Mouse (Mus musculus) hindbrain, postnatal 0 days (tissue): ENCODE data around the gene Rtn3. TPM values are rescaled to one million over a fixed set of nuclear protein-coding genes. Genes with fewer than 3 reads are reported as not detected.

Source experiments
- ATAC-seq: fragments of 200-750 bp; cut with Nextera tagmentation; 2 replicates; pipeline ENCODE4 v1.8.0; 2017; ENCODE audit warnings: mild to moderate bottlenecking, moderate TSS enrichment, moderate library complexity
- DNase-seq: peaks from one replicate; pipeline ENCODE4 v3.0.0-alpha.2; 2015; ENCODE audit warnings: low spot score
- H3K27ac ChIP-seq: fragments of 300-500 bp; sonication (generic); 2 replicates; pipeline ENCODE4 v1.5.1; 2014; ENCODE audit warnings: mild to moderate bottlenecking
- H3K27me3 ChIP-seq: fragments of 300-500 bp; sonication (generic); 2 replicates; pipeline ENCODE4 v1.6.1; 2014; ENCODE audit warnings: low read length, mixed read lengths; ENCODE audit not compliant: insufficient read depth
- H3K36me3 ChIP-seq: fragments of 300-500 bp; sonication (generic); 2 replicates; pipeline ENCODE4 v1.6.1; 2014; ENCODE audit warnings: low read length, mixed read lengths; ENCODE audit not compliant: insufficient read depth
- H3K4me1 ChIP-seq: fragments of 300-500 bp; sonication (generic); 2 replicates; pipeline ENCODE4 v1.6.1; 2014; ENCODE audit warnings: antibody characterized with exemption, low read length, mixed read lengths; ENCODE audit not compliant: insufficient read depth
- H3K4me2 ChIP-seq: fragments of 300-500 bp; sonication (generic); 2 replicates; pipeline ENCODE4 v1.6.1; 2014; ENCODE audit warnings: low read depth, mild to moderate bottlenecking, low read length, moderate library complexity, mixed read lengths
- H3K4me3 ChIP-seq: fragments of 300-500 bp; sonication (generic); 2 replicates; pipeline ENCODE4 v1.5.1; 2014; ENCODE audit warnings: low read length
- H3K9ac ChIP-seq: fragments of 300-500 bp; sonication (generic); replicated peaks from 2 replicates; pipeline ENCODE4 v1.6.1; 2014; ENCODE audit warnings: mild to moderate bottlenecking, low read length, moderate library complexity, mixed read lengths
- H3K9me3 ChIP-seq: fragments of 300-500 bp; sonication (generic); 2 replicates; pipeline ENCODE4 v1.6.1; 2016; ENCODE audit warnings: low read length, mixed read lengths
- CTCF ChIP-seq: IDR thresholded peaks from 2 replicates; pipeline ENCODE4 v1.5.1; 2016; ENCODE audit warnings: antibody characterized with exemption, control low read depth, low read depth
- WGBS: fragments of 180-500 bp; shearing (Covaris S2); extraction: QIAGEN DNeasy Blood & Tissue Kit; methylation state at CpG from one replicate; pipeline ENCODE4 v1.1.7; 2014; 5-methylcytosine and 5-hydroxymethylcytosine counted together
- polyA plus RNA-seq: library from polyadenylated mRNA; unstranded; fragments of >200 nt; fragmentation: Nextera tagmentation; extraction: Ambion mirVana; gene quantifications from 2 replicates; pipeline ENCODE4 v1.2.1, GENCODE M21; 2015
- total RNA-seq: library from RNA; depleted of rRNA; stranded (reverse); fragments of >200 nt; gene quantifications from 2 replicates; pipeline ENCODE4 v1.2.3, GENCODE M21; 2014

Rtn3 gene
- total and polyA plus RNA-seq, 2 experiments from 2014 or later = 366 to 704 TPM

GRCm38 (mm10) chr19:7441493-7441892, 41.6 kb downstream of the Rtn3 start:
- Histone ChIP-seq H3K9me3 (no peaks in the 10 kb centered on the region), H3K4me2 (no peak overlapping the region), H3K9ac (no peak overlapping the region), H3K4me3 (no peak overlapping the region), H3K36me3 (no peaks in the 10 kb centered on the region), H3K27me3 (no peaks in the 10 kb centered on the region), H3K4me1 (no peaks in the 10 kb centered on the region), H3K27ac (no peak overlapping the region)
- DNase-seq = peak; percentile 83
- no peak for ATAC-seq
- TF ChIP-seq CTCF = peak; percentile 72
- WGBS = 61% methylated on average over 14 of the region's 14 CpGs

GRCm38 (mm10) chr19:7438295-7438694, 44.8 kb downstream of the Rtn3 start:
- Histone ChIP-seq H3K27ac (no peak overlapping the region), H3K9ac (no peak overlapping the region), H3K36me3 (peaks cover 10% of the 10 kb centered on the region; the same call in 1 of the 2 replicates), H3K4me1 (no peaks in the 10 kb centered on the region), H3K4me3 (no peak overlapping the region), H3K27me3 (no peaks in the 10 kb centered on the region), H3K4me2 (no peak overlapping the region), H3K9me3 (no peaks in the 10 kb centered on the region)
- ATAC-seq (no peak), DNase-seq (no peak)
- no peak for TF ChIP-seq CTCF

DNA sequence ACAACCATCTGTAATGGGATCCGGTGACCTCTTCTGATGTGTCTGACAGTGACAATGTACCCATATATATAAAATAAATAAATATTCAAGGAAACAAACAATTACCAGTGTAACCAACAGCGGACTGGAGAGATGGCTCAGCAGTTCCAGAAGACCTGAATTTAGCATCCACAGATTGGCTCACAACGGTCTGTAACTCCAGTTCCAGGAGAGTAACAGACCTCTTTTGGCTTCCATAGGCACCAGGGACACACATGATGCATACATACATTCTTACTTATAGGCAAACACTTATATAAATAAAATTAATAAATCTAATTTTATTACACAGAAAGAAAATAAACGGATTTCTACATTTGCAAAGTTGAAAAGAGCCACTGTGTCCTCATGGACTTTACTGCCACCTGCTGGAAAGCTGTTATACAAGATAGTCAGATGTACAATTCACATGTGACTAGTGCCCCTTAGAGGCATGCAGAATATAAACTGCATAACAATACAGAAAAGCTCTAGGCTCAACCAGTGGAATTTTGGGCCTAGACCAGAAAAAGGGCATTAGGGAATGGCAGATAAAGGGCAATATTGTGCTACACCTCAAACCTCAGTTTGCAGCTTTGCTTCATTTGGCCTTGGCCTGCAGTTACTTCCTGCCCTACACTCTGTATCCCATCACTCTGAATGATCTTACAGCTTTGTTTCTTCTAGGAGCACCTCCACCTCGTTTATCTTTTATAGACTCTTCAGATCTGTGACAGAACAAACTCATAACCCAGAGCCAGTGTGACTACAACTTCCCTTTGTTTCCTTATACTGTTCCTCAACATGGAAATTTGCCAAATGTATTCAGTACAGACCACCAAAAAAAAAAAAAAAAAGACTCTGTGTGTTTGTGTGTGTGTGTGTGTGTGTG, 46.8 kb downstream of the Rtn3 start:
- Histone ChIP-seq H3K4me3 (no peak overlapping the region), H3K36me3 (peaks cover 29% of the 10 kb centered on the region; the same call in 1 of the 2 replicates), H3K27ac (no peak overlapping the region), H3K9me3 (no peaks in the 10 kb centered on the region), H3K4me1 (no peaks in the 10 kb centered on the region), H3K27me3 (no peaks in the 10 kb centered on the region), H3K4me2 (no peak overlapping the region), H3K9ac (no peak overlapping the region)
- ATAC-seq (peak; percentile 83), DNase-seq (peak; percentile 87)
- 62% methylated on average over 5 of the region's 5 CpGs for WGBS
- peak; percentile 80 for TF ChIP-seq CTCF

GRCm38 (mm10) chr19:7434887-7435286, 48.2 kb downstream of the Rtn3 start:
- no peaks in the 10 kb centered on the region for H3K27me3 ChIP-seq
- H3K9me3 ChIP-seq = no peaks in the 10 kb centered on the region
- H3K36me3 ChIP-seq = peaks cover 39% of the 10 kb centered on the region; the same call in 1 of the 2 replicates
- 0 out of 2 replicates have a peak, but pooled peaks have one; percentile 22 for ATAC-seq
- no peaks in the 10 kb centered on the region for H3K4me1 ChIP-seq
- no peak overlapping the region for H3K4me2 ChIP-seq
- no peak overlapping the region for H3K9ac ChIP-seq
- H3K4me3 ChIP-seq = no peak overlapping the region
- no peak for TF ChIP-seq CTCF
- no peak for DNase-seq
- H3K27ac ChIP-seq = no peak overlapping the region
- 60% methylated on average over 2 of the region's 2 CpGs for WGBS

DNA sequence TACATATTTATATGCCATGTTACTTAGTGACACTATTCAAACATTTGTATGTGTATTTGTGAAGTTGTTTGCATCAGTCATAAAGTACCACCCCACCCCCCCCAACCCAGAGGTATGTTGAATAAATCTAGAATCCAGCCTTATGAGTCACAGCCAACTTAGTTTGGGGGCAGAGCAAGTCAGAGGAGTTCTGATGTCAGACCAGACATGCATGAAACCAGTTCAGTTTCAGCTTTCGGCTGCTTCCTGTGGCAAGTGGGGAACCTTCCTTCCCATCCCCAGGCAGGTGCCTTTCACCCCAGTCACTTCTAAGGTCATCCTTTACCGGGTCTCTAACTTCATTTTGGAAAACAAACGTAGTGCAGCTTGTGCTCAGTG, 57.7 kb downstream of the Rtn3 start:
- Histone ChIP-seq H3K4me2 (no peak overlapping the region), H3K27ac (no peak overlapping the region), H3K4me3 (no peak overlapping the region), H3K27me3 (no peaks in the 10 kb centered on the region), H3K9me3 (no peaks in the 10 kb centered on the region), H3K9ac (no peak overlapping the region), H3K36me3 (peaks cover 31% of the 10 kb centered on the region), H3K4me1 (peaks cover 18% of the 10 kb centered on the region)
- TF ChIP-seq CTCF = no peak
- 33% methylated on average over 3 of the region's 3 CpGs for WGBS
- no peak for ATAC-seq
- DNase-seq = no peak

- Histone ChIP-seq H3K4me1 (peaks cover 24% of the 10 kb centered on the region), H3K4me2 (peak overlapping the region; percentile 58; the same call in 1 of the 2 replicates), H3K9me3 (no peaks in the 10 kb centered on the region), H3K27ac (peak overlapping the region; percentile 36; the same call in 1 of the 2 replicates), H3K9ac (peak overlapping the region; percentile 15; the same call in 1 of the 2 replicates), H3K36me3 (peaks cover 29% of the 10 kb centered on the region), H3K27me3 (no peaks in the 10 kb centered on the region), H3K4me3 (0 out of 2 replicates have a peak overlapping the region, but pooled peaks have one; percentile 0)
- ATAC-seq = no peak
- TF ChIP-seq CTCF = no peak
- 51% methylated on average over 8 of the region's 8 CpGs for WGBS
- DNase-seq = no peak
Measured at GRCm38 (mm10) chr19:7424590-7425397, 58.3 kb downstream of the Rtn3 start.
